Mouse (Mus musculus) G1E (cell line): ENCODE results near the gene Depp1. TPM values are rescaled to one million over a fixed set of nuclear protein-coding genes. Genes with fewer than 3 reads are reported as not detected.

Source experiments
- ATAC-seq: 2 replicates; pipeline ENCODE4 v1.8.0; 2016; ENCODE audit warnings: mild to moderate bottlenecking; ENCODE audit not compliant: insufficient number of reproducible peaks, poor library complexity, low FRiP score, severe bottlenecking; ENCODE audit errors: extremely low read depth
- DNase-seq: peaks from one replicate; pipeline ENCODE4 v3.0.0; 2012; ENCODE audit warnings: low spot score
- H3K27me3 ChIP-seq: 2 replicates; pipeline ENCODE4 v1.6.1; 2012; ENCODE audit warnings: mild to moderate bottlenecking, low read length, inconsistent platforms; ENCODE audit not compliant: insufficient read depth
- H3K36me3 ChIP-seq: replicated peaks from 2 replicates; pipeline ENCODE3; 2012; ENCODE audit warnings: mild to moderate bottlenecking, inconsistent platforms
- H3K4me1 ChIP-seq: 2 replicates; pipeline ENCODE4 v1.6.1; 2012; ENCODE audit warnings: low read depth, low read length, inconsistent platforms, mixed read lengths; ENCODE audit not compliant: insufficient read depth
- H3K4me3 ChIP-seq: 2 replicates; pipeline ENCODE4 v1.5.1; 2012; ENCODE audit warnings: low read depth, mild to moderate bottlenecking, inconsistent platforms, low read length, moderate library complexity, mixed read lengths
- H3K9me3 ChIP-seq: replicated peaks from 2 replicates; pipeline ENCODE4 v1.6.1; 2012; ENCODE audit warnings: inconsistent platforms
- CTCF ChIP-seq: IDR thresholded peaks from 2 replicates; pipeline ENCODE4 v1.5.1; 2012; ENCODE audit warnings: low read depth, low read length, inconsistent platforms, mixed read lengths
- GATA1 ChIP-seq: IDR thresholded peaks from 2 replicates; pipeline ENCODE4 v1.6.1; 2012; ENCODE audit warnings: borderline replicate concordance, low read length, inconsistent platforms, mixed read lengths
- GATA2 ChIP-seq: IDR thresholded peaks from 2 replicates; pipeline ENCODE4 v1.6.1; 2012; ENCODE audit warnings: low read depth, low read length, inconsistent platforms, borderline replicate concordance
- POLR2AphosphoS5 ChIP-seq: IDR thresholded peaks from 2 replicates; pipeline ENCODE4 v1.6.1; 2012; ENCODE audit warnings: low read depth, low read length, inconsistent platforms; ENCODE audit not compliant: insufficient replicate concordance
- TAL1 ChIP-seq: conservative IDR thresholded peaks from 2 replicates; pipeline ENCODE4 v1.6.1; 2012; ENCODE audit warnings: low read depth, low read length, inconsistent platforms, mixed read lengths
- polyA plus RNA-seq: library from polyadenylated mRNA; stranded (reverse); fragments of >175 nt; gene quantifications from 2 replicates; pipeline ENCODE4 v1.2.3, GENCODE M21; 2012
- total RNA-seq, 2 experiments: library from RNA; stranded (forward) in 1 of 2; stranded (reverse) in 1 of 2; fragments of 200-1000 nt in 1 of 2; fragments of >200 nt in 1 of 2; fragmentation: Nextera tagmentation in 1 of 2; gene quantifications; 2 replicates each; pipeline ENCODE4 v1.2.3; 2014 to 2017

Gene Depp1
- total and polyA plus RNA-seq, 3 experiments = not detected

- no peaks in the 10 kb centered on the region for H3K4me1 ChIP-seq
- DNase-seq (no peak), ATAC-seq (no peak)
- no peak overlapping the region for H3K4me3 ChIP-seq
- peaks cover 74% of the 10 kb centered on the region for H3K9me3 ChIP-seq
- no peaks in the 10 kb centered on the region for H3K27me3 ChIP-seq
- no peaks in the 10 kb centered on the region for H3K36me3 ChIP-seq
- TF ChIP-seq CTCF = no peak
- TF ChIP-seq GATA1 = no peak
- no peak for TF ChIP-seq POLR2AphosphoS5
- no peak for TF ChIP-seq GATA2
- TF ChIP-seq TAL1 = no peak
These were observed 6.5 kb upstream of the Depp1 start for GRCm38 (mm10) chr6:116643881-116644280.

GRCm38 (mm10) chr6:116644335-116644734 is 6.1 kb upstream of the Depp1 start:
- Histone ChIP-seq H3K36me3 (no peaks in the 10 kb centered on the region), H3K4me1 (no peaks in the 10 kb centered on the region)

DNA sequence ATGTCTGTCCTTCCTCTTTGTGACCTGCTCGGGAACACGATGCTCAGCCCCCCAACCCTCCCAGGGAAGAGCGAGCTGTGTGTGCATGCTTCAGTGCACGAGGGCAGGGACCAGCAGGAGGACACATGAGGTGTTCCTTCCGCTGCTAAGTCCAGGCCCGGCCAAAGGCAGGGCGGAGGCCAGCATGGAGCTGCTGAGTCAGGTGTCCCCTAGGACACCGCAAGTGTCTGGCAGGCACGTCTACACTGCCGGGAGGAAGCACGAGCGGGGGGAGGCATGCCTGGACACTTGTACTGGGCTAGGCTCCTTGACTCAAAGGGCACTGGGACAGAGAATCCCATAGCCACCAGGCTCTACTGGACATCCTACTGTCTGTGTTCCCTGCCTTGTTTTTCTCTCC is 2.6 kb upstream of the Depp1 start:
- Histone ChIP-seq H3K4me1 (no peaks in the 10 kb centered on the region), H3K4me3 (no peak overlapping the region; the same call in 1 of the 2 replicates), H3K27me3 (peaks cover 3% of the 10 kb centered on the region; the same call in 1 of the 2 replicates), H3K9me3 (peaks cover 78% of the 10 kb centered on the region), H3K36me3 (no peaks in the 10 kb centered on the region)
- ATAC-seq (no peak), DNase-seq (no peak)
- TF ChIP-seq POLR2AphosphoS5 (no peak), GATA1 (no peak), CTCF (no peak), TAL1 (no peak), GATA2 (no peak)

More at GRCm38 (mm10) chr6:116644335-116644734, 6.1 kb upstream of the Depp1 start:
- Histone ChIP-seq H3K27me3 (no peaks in the 10 kb centered on the region), H3K9me3 (peaks cover 75% of the 10 kb centered on the region), H3K4me3 (no peak overlapping the region)
- DNase-seq (no peak), ATAC-seq (no peak)
- no peak for TF ChIP-seq GATA2
- no peak for TF ChIP-seq POLR2AphosphoS5
- no peak for TF ChIP-seq TAL1
- no peak for TF ChIP-seq GATA1

- no peak for DNase-seq
These were observed 598 bp upstream of the Depp1 start for GRCm38 (mm10) chr6:116649811-116650210.

GRCm38 (mm10) chr6:116651437-116652118 is 1.2 kb downstream of the Depp1 start:
- H3K27me3 ChIP-seq = peaks cover 3% of the 10 kb centered on the region; the same call in 1 of the 2 replicates
- no peaks in the 10 kb centered on the region for H3K4me1 ChIP-seq
- no peak overlapping the region for H3K4me3 ChIP-seq
- DNase-seq (no peak), ATAC-seq (no peak)
- TF ChIP-seq GATA1 (no peak), TAL1 (no peak), POLR2AphosphoS5 (no peak), CTCF (no peak)
- H3K36me3 ChIP-seq = no peaks in the 10 kb centered on the region
- peaks cover 72% of the 10 kb centered on the region for H3K9me3 ChIP-seq

More at GRCm38 (mm10) chr6:116649811-116650210, 598 bp upstream of the Depp1 start:
- H3K4me1 ChIP-seq = no peaks in the 10 kb centered on the region
- H3K9me3 ChIP-seq = peaks cover 71% of the 10 kb centered on the region
- H3K27me3 ChIP-seq = peaks cover 3% of the 10 kb centered on the region; the same call in 1 of the 2 replicates
- no peak for ATAC-seq
- no peak overlapping the region for H3K4me3 ChIP-seq
- no peak for TF ChIP-seq GATA2
- no peak for TF ChIP-seq CTCF
- no peak for TF ChIP-seq TAL1
- TF ChIP-seq GATA1 = no peak
- no peak for TF ChIP-seq POLR2AphosphoS5
- H3K36me3 ChIP-seq = no peaks in the 10 kb centered on the region

DNA sequence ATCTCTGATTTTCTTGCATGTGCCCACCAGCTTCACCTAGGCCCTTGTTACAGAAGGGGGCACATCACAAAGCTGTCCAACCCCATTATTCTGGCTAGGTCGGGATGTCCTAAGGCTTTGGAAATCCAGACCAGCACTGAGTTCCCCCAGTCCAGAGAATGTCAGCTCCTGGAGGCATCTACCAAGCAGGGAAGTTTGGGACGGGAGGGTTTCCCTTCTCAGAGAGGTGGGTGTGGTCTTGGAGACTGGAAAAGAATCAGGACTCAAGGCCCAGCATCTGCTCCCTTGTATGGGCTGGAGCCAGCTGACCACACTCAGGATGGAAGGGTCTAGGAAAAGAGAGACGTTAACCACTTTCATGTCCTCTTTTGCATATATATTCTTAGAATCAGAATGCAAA is 2.8 kb downstream of the Depp1 start:
- H3K9me3 ChIP-seq = peaks cover 76% of the 10 kb centered on the region
- TF ChIP-seq GATA1 = no peak
- TF ChIP-seq TAL1 = no peak
- TF ChIP-seq CTCF = no peak
- TF ChIP-seq POLR2AphosphoS5 = no peak
- TF ChIP-seq GATA2 = no peak
- no peak overlapping the region for H3K4me3 ChIP-seq
- ATAC-seq = no peak
- no peak for DNase-seq
- H3K4me1 ChIP-seq = no peaks in the 10 kb centered on the region
- peaks cover 3% of the 10 kb centered on the region; the same call in 1 of the 2 replicates for H3K27me3 ChIP-seq
- H3K36me3 ChIP-seq = no peaks in the 10 kb centered on the region
